Mouse (Mus musculus) brain, embryonic 14.5 days (tissue): ENCODE results near the gene Iba57.

ENCODE experiments used
- CTCF ChIP-seq: fragments of 200-500 bp; IDR thresholded peaks from 2 replicates; pipeline ENCODE4 v1.5.1; 2012; ENCODE audit warnings: inconsistent platforms, mild to moderate bottlenecking, moderate library complexity, borderline replicate concordance; ENCODE audit not compliant: insufficient read depth, insufficient read length; ENCODE audit errors: extremely low read depth
- POLR2A ChIP-seq: fragments of 200-500 bp; IDR thresholded peaks from 2 replicates; pipeline ENCODE4 v1.6.1; 2012; ENCODE audit warnings: mild to moderate bottlenecking, inconsistent platforms, borderline replicate concordance; ENCODE audit not compliant: poor library complexity, insufficient read depth, insufficient read length, severe bottlenecking; ENCODE audit errors: extremely low read depth

DNA sequence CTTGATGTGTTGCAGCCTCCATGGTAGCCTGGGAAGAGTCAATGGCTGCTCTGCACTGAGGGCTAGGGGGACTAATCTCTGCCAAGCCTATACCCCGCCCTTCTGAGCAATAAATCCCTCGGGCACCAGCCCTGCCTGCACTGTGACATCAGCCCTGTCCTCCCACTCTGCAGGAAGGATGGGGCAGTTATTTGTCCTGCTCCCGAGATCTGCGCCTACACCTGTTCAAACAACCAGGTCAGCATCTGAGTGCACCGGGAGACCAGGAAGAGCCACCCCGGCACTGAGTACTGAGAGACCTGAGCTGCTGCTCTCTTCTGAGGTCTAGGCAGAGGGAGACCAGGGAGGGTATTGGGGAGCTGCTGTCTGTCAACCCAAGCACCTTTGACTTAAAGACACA, 24.2 kb upstream of the Iba57 start:
- no peak for TF ChIP-seq CTCF
- no peak for TF ChIP-seq POLR2A
